ENCODE assay signal across 17 mouse cellular contexts in genomic region chr16:92615234-92615799, GRCm38 (mm10).
DNase-seq lines count a peak whose midpoint lies in the region; ATAC-seq and TF ChIP-seq lines count a peak whose summit lies in the region.
"Had no signal": no experiment of that assay in that cellular context is flagged by ENCODE, and none has a peak within 500 bp of the region (broad histone marks: within the 10 kb centered on the region; RNA-seq: fewer than 3 reads in every experiment).

No protein-coding gene starts in this region.

- 94% methylated on average over 15 of the region's 15 CpGs for WGBS in forebrain, postnatal 0 days
- WGBS in forebrain, embryonic 10.5 days, result 94% methylated on average over 15 of the region's 15 CpGs
- 81% methylated on average over 15 of the region's 15 CpGs for WGBS in liver, postnatal 0 days (ENCODE audit: insufficient replicate concordance)
- WGBS in liver, embryonic 12.5 days (ENCODE audit: insufficient replicate concordance), result 90% methylated on average over 15 of the region's 15 CpGs

- 0 out of 2 replicates have a peak, but pooled peaks cover 7% of the 10 kb centered on the region for H3K27me3 ChIP-seq in forebrain, postnatal 0 days (ENCODE audit: insufficient read depth, low read length)
- peaks cover 54% of the 10 kb centered on the region for H3K27me3 ChIP-seq in forebrain, embryonic 10.5 days (ENCODE audit: poor library complexity, severe bottlenecking)
- H3K27me3 ChIP-seq in liver, postnatal 0 days (ENCODE audit: insufficient read depth, low read length), result no peaks in the 10 kb centered on the region
- no peaks in the 10 kb centered on the region for H3K27me3 ChIP-seq in liver, embryonic 12.5 days (replicated peaks)
- H3K27me3 ChIP-seq: hindbrain, embryonic 12.5 days; liver, embryonic 15.5 days had no signal

- no peak for ATAC-seq in forebrain, postnatal 0 days
- no peak for ATAC-seq in liver, postnatal 0 days
- no peak for ATAC-seq in liver, embryonic 12.5 days
- peak; percentile 54; the same call in 1 of the 2 replicates for ATAC-seq in common myeloid progenitor, adult 5-6 weeks (replicated peaks; ENCODE audit: low read depth, poor library complexity, severe bottlenecking)

- TF ChIP-seq CTCF in forebrain, postnatal 0 days (IDR thresholded peaks at IDR 0.05; ENCODE audit: low read depth), result peak; percentile 18; the same call in 1 of the 2 replicates
- peak; percentile 25; the same call in 1 of the 2 replicates for TF ChIP-seq CTCF in liver, postnatal 0 days (IDR thresholded peaks at IDR 0.05; ENCODE audit: low read depth)

- no peak for TF ChIP-seq EP300 in liver, postnatal 0 days (IDR thresholded peaks at IDR 0.05; ENCODE audit: low read depth)

- no peaks in the 10 kb centered on the region for H3K36me3 ChIP-seq in forebrain, postnatal 0 days (ENCODE audit: insufficient read depth)
- H3K36me3 ChIP-seq in forebrain, embryonic 10.5 days (replicated peaks), result no peaks in the 10 kb centered on the region
- peaks cover 4% of the 10 kb centered on the region for H3K36me3 ChIP-seq in liver, postnatal 0 days (replicated peaks; ENCODE audit: insufficient read depth, low read length)
- peaks cover 74% of the 10 kb centered on the region for H3K36me3 ChIP-seq in liver, embryonic 12.5 days
- H3K36me3 ChIP-seq: heart, embryonic 15.5 days; hindbrain, embryonic 12.5 days had no signal

- no peak overlapping the region for H3K4me2 ChIP-seq in forebrain, postnatal 0 days (ENCODE audit: low read depth)
- H3K4me2 ChIP-seq in liver, postnatal 0 days (ENCODE audit: low read depth, low read length), result no peak overlapping the region
- H3K4me2 ChIP-seq in liver, embryonic 12.5 days, result no peak overlapping the region
- H3K4me2 ChIP-seq: heart, embryonic 15.5 days; hindbrain, embryonic 12.5 days; liver, embryonic 15.5 days; midbrain, embryonic 11.5 days had no signal

- H3K4me1 ChIP-seq in forebrain, postnatal 0 days (ENCODE audit: insufficient read depth), result no peaks in the 10 kb centered on the region
- H3K4me1 ChIP-seq in forebrain, embryonic 10.5 days, result peaks cover 25% of the 10 kb centered on the region
- no peaks in the 10 kb centered on the region for H3K4me1 ChIP-seq in liver, postnatal 0 days (ENCODE audit: insufficient read depth)
- H3K4me1 ChIP-seq in liver, embryonic 12.5 days, result no peaks in the 10 kb centered on the region
- H3K4me1 ChIP-seq: heart, embryonic 15.5 days; hindbrain, embryonic 12.5 days; liver, embryonic 15.5 days had no signal

- no peak overlapping the region for H3K27ac ChIP-seq in forebrain, postnatal 0 days (ENCODE audit: low read depth, low read length)
- H3K27ac ChIP-seq in forebrain, embryonic 10.5 days, result no peak overlapping the region
- H3K27ac ChIP-seq in liver, postnatal 0 days (ENCODE audit: low read depth), result no peak overlapping the region
- H3K27ac ChIP-seq in liver, embryonic 12.5 days, result no peak overlapping the region
- H3K27ac ChIP-seq: heart, embryonic 15.5 days; hindbrain, embryonic 12.5 days; liver, embryonic 15.5 days had no signal

- H3K9me3 ChIP-seq in forebrain, postnatal 0 days (ENCODE audit: low read length), result no peaks in the 10 kb centered on the region
- H3K9me3 ChIP-seq in forebrain, embryonic 10.5 days, result peaks cover 15% of the 10 kb centered on the region; the same call in 1 of the 2 replicates
- 0 out of 2 replicates have a peak, but pooled peaks cover 2% of the 10 kb centered on the region for H3K9me3 ChIP-seq in liver, postnatal 0 days (ENCODE audit: low read length)
- peaks cover 9% of the 10 kb centered on the region for H3K9me3 ChIP-seq in liver, embryonic 12.5 days (replicated peaks)
- H3K9me3 ChIP-seq: heart, embryonic 15.5 days; liver, embryonic 15.5 days had no signal

- no peak overlapping the region for H3K9ac ChIP-seq in forebrain, postnatal 0 days
- H3K9ac ChIP-seq in liver, postnatal 0 days (replicated peaks), result no peak overlapping the region
- H3K9ac ChIP-seq in liver, embryonic 12.5 days, result no peak overlapping the region
- H3K9ac ChIP-seq: heart, embryonic 15.5 days; hindbrain, embryonic 12.5 days; liver, embryonic 15.5 days had no signal

- H3K4me3 ChIP-seq in forebrain, postnatal 0 days (ENCODE audit: low read depth, low read length), result no peak overlapping the region
- H3K4me3 ChIP-seq in forebrain, embryonic 10.5 days, result no peak overlapping the region
- H3K4me3 ChIP-seq in liver, postnatal 0 days (ENCODE audit: low read depth, low read length), result no peak overlapping the region
- H3K4me3 ChIP-seq in liver, embryonic 12.5 days, result no peak overlapping the region
- H3K4me3 ChIP-seq: erythroblast, embryonic 14.5 days; heart, embryonic 15.5 days; hindbrain, embryonic 12.5 days; liver, embryonic 15.5 days had no signal

- DNase-seq in forebrain, postnatal 0 days, result no peak
- DNase-seq in forebrain, embryonic 10.5 days (ENCODE audit: extremely low spot score, low spot score), result no peak
- no peak for DNase-seq in liver, postnatal 0 days
- DNase-seq in 416B (ENCODE audit: low read depth), result peak; percentile 81
- DNase-seq in Muller cell, postnatal 12 days (ENCODE audit: inconsistent ontology term), result no peak
- DNase-seq in cerebellum, postnatal 4 days (ENCODE audit: low spot score in 2 of 2), result no peak
- DNase-seq: adrenal gland, postnatal 25 days; cerebellum, adult 11 months; gastrocnemius, postnatal 36 days; kidney, adult 18-20 months had no signal
